Mouse (Mus musculus) ES-E14 (cell line): Measurements from ENCODE around the gene Gm21861. TPM values are rescaled to one million over a fixed set of nuclear protein-coding genes. Genes with fewer than 3 reads are reported as not detected.
"Not testable (repeated sequence)": the region's sequence is repeated elsewhere in the genome, so short reads cannot be mapped to it uniquely, and the experiment has no call there.

Experiments used
- DNase-seq: peaks from one replicate; pipeline ENCODE4 v3.0.0-alpha.2; 2013; ENCODE audit warnings: low read depth, low spot score
- H3K27ac ChIP-seq: 2 replicates; pipeline ENCODE4 v1.5.1; 2012; ENCODE audit warnings: low read depth, mild to moderate bottlenecking, low read length, moderate library complexity, mixed read lengths; ENCODE audit not compliant: poor library complexity, insufficient read depth, severe bottlenecking
- H3K36me3 ChIP-seq: 2 replicates; pipeline ENCODE4 v1.6.1; 2012; ENCODE audit warnings: mild to moderate bottlenecking, low read length, moderate library complexity, mixed read lengths; ENCODE audit not compliant: control insufficient read depth, poor library complexity, insufficient read depth, severe bottlenecking
- H3K4me1 ChIP-seq, 2 experiments: fragments of 150-350 bp in 1 of 2; sonication (generic) in 1 of 2; 2 replicates each; pipeline ENCODE4 v1.6.1; 2012; ENCODE audit warnings: low read length in 2 of 2, mild to moderate bottlenecking in 1 of 2, mixed read lengths in 1 of 2; ENCODE audit not compliant: control insufficient read depth in 2 of 2, insufficient read depth in 2 of 2, poor library complexity in 1 of 2
- H3K4me3 ChIP-seq, 2 experiments: fragments of 150-350 bp in 1 of 2; sonication (generic) in 1 of 2; 2 replicates each; pipeline ENCODE4 v1.5.1; 2012; ENCODE audit warnings: low read length in 2 of 2, low read depth in 1 of 2, mild to moderate bottlenecking in 1 of 2, mixed read lengths in 1 of 2; ENCODE audit not compliant: insufficient read depth in 1 of 2, poor library complexity in 1 of 2, severe bottlenecking in 1 of 2
- H3K9ac ChIP-seq: 2 replicates; pipeline ENCODE4 v1.6.1; 2012; ENCODE audit warnings: low read depth, mild to moderate bottlenecking, low read length, mixed read lengths; ENCODE audit not compliant: poor library complexity, insufficient read depth, severe bottlenecking
- H3K9me3 ChIP-seq: fragments of 150-350 bp; sonication (generic); 2 replicates; pipeline ENCODE4 v1.6.1; 2012; ENCODE audit warnings: low read depth, mild to moderate bottlenecking, low read length; ENCODE audit not compliant: control insufficient read depth, insufficient read depth
- in situ Hi-C, 2 experiments: fragments of 600-800 bp; cut with MboI; formaldehyde crosslinking; loops; one replicate each; pipeline ENCODE4 v1.15.1; 2025; ENCODE audit warnings: low sequenced_read_pairs in 2 of 2, inconsistent platforms in 1 of 2; ENCODE audit not compliant: unreplicated experiment in 2 of 2
- total RNA-seq: library from RNA; depleted of rRNA; stranded (reverse); fragments of 300-350 nt; gene quantifications from 2 replicates; pipeline ENCODE4 v1.2.3, GENCODE M21; 2012; rRNA removed

The Gm21861 gene
- total RNA-seq: not detected in 2 replicates

DNA sequence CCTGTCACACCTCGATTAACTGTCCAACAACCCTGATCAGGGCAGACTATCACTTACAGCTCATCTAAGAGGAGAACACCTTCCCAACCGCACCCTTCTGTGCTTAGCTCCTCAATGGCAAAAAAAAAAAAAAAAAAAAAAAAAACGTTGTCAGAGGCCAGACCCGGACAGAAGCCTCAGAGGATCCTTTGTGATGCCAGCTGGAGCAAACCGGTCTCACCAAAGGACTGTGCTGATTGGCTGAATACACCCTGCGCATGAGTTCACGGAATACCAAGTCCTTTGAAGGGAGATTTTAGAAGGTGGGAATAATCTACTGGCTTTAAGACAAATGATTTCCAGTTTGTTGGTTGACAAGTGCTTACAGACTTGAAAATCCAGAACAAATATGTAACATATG lies at the start of gene Gm21861:
Gene Gm21861 (minus strand): TSS at position 101 of the 400 bp plus-strand sequence.
- in situ Hi-C loops: not testable (repeated sequence)

More for the DNA sequence above, at the start of gene Gm21861:
- not testable (repeated sequence) for H3K4me3 ChIP-seq, H3K27ac ChIP-seq, DNase-seq, H3K36me3 ChIP-seq, H3K4me1 ChIP-seq, H3K9ac ChIP-seq, H3K9me3 ChIP-seq
